Mouse (Mus musculus) hindbrain, embryonic 13.5 days (tissue): ENCODE data around the gene Gstm1. TPM values are rescaled to one million over a fixed set of nuclear protein-coding genes. Genes with fewer than 3 reads are reported as not detected.
"Not testable (repeated sequence)": the region's sequence is repeated elsewhere in the genome, so short reads cannot be mapped to it uniquely, and the experiment has no call there.

Source experiments
- ATAC-seq: fragments of 200-750 bp; cut with Nextera tagmentation; 2 replicates; pipeline ENCODE4 v1.8.0; 2017; ENCODE audit warnings: moderate TSS enrichment; ENCODE audit not compliant: low FRiP score
- H3K27ac ChIP-seq: fragments of 300-500 bp; sonication (generic); 2 replicates; pipeline ENCODE4 v1.5.1; 2015; ENCODE audit warnings: inconsistent platforms, mild to moderate bottlenecking, moderate library complexity
- H3K27me3 ChIP-seq: fragments of 300-500 bp; sonication (generic); 2 replicates; pipeline ENCODE4 v1.6.1; 2015; ENCODE audit warnings: mild to moderate bottlenecking, inconsistent platforms
- H3K36me3 ChIP-seq: fragments of 300-500 bp; sonication (generic); 2 replicates; pipeline ENCODE4 v1.6.1; 2015; ENCODE audit warnings: mild to moderate bottlenecking, inconsistent platforms
- H3K4me1 ChIP-seq: fragments of 300-500 bp; sonication (generic); replicated peaks from 2 replicates; pipeline ENCODE4 v1.6.1; 2015; ENCODE audit warnings: inconsistent platforms
- H3K4me2 ChIP-seq: fragments of 300-500 bp; sonication (generic); 2 replicates; pipeline ENCODE4 v1.6.1; 2015; ENCODE audit warnings: inconsistent platforms, mild to moderate bottlenecking, moderate library complexity
- H3K4me3 ChIP-seq: fragments of 300-500 bp; sonication (generic); 2 replicates; pipeline ENCODE4 v1.5.1; 2015; ENCODE audit warnings: mild to moderate bottlenecking, inconsistent platforms
- H3K9ac ChIP-seq: fragments of 300-500 bp; sonication (generic); 2 replicates; pipeline ENCODE4 v1.6.1; 2015; ENCODE audit warnings: mild to moderate bottlenecking, inconsistent platforms
- H3K9me3 ChIP-seq: fragments of 300-500 bp; sonication (generic); 2 replicates; pipeline ENCODE4 v1.6.1; 2016; ENCODE audit warnings: inconsistent platforms
- WGBS: fragments of 180-500 bp; shearing (Covaris S2); methylation state at CpG from one replicate; pipeline ENCODE4 v1.1.7; 2015; 5-methylcytosine and 5-hydroxymethylcytosine counted together
- polyA plus RNA-seq: library from polyadenylated mRNA; unstranded; fragments of >200 nt; fragmentation: Nextera tagmentation; extraction: Ambion mirVana; gene quantifications from 2 replicates; pipeline ENCODE4 v1.2.1, GENCODE M21; 2015

Gstm1 gene
- polyA plus RNA-seq, 1 experiment from 2014 or later = 54.2 TPM

GRCm38 (mm10) chr3:107981261-107981660 is 36.5 kb downstream of the Gstm1 start:
- ATAC-seq = no peak
- no peak overlapping the region for H3K4me2 ChIP-seq
- H3K9ac ChIP-seq = no peak overlapping the region
- 62% methylated on average over 3 of the region's 3 CpGs for WGBS
- no peaks in the 10 kb centered on the region for H3K4me1 ChIP-seq
- no peak overlapping the region for H3K4me3 ChIP-seq
- no peaks in the 10 kb centered on the region for H3K27me3 ChIP-seq
- no peak overlapping the region for H3K27ac ChIP-seq
- no peaks in the 10 kb centered on the region for H3K9me3 ChIP-seq
- H3K36me3 ChIP-seq = no peaks in the 10 kb centered on the region

GRCm38 (mm10) chr3:107977691-107978090 is 40.1 kb downstream of the Gstm1 start:
- no peak overlapping the region for H3K4me2 ChIP-seq
- 87% methylated on average over 3 of the region's 3 CpGs for WGBS

GRCm38 (mm10) chr3:107974237-107974636 is 43.5 kb downstream of the Gstm1 start:
- no peak overlapping the region for H3K9ac ChIP-seq
- no peak overlapping the region for H3K4me2 ChIP-seq
- no peaks in the 10 kb centered on the region for H3K4me1 ChIP-seq
- H3K36me3 ChIP-seq = no peaks in the 10 kb centered on the region
- H3K4me3 ChIP-seq = no peak overlapping the region
- 93% methylated on average over 1 of the region's 1 CpGs for WGBS
- no peaks in the 10 kb centered on the region for H3K27me3 ChIP-seq
- H3K27ac ChIP-seq = no peak overlapping the region
- ATAC-seq = no peak
- H3K9me3 ChIP-seq = no peaks in the 10 kb centered on the region

More at GRCm38 (mm10) chr3:107977691-107978090, 40.1 kb downstream of the Gstm1 start:
- Histone ChIP-seq H3K4me3 (no peak overlapping the region), H3K27me3 (no peaks in the 10 kb centered on the region), H3K9me3 (no peaks in the 10 kb centered on the region), H3K27ac (no peak overlapping the region), H3K36me3 (no peaks in the 10 kb centered on the region), H3K9ac (no peak overlapping the region), H3K4me1 (no peaks in the 10 kb centered on the region)
- ATAC-seq = no peak

- ATAC-seq = no peak
- Histone ChIP-seq H3K27ac (no peak overlapping the region), H3K4me2 (no peak overlapping the region), H3K36me3 (no peaks in the 10 kb centered on the region), H3K4me3 (no peak overlapping the region), H3K4me1 (no peaks in the 10 kb centered on the region), H3K27me3 (no peaks in the 10 kb centered on the region), H3K9ac (no peak overlapping the region), H3K9me3 (no peaks in the 10 kb centered on the region)
- WGBS = 94% methylated on average over 3 of the region's 3 CpGs
Observed at GRCm38 (mm10) chr3:107972070-107972469, 45.7 kb downstream of the Gstm1 start.

GRCm38 (mm10) chr3:107971101-107971500 is 46.7 kb downstream of the Gstm1 start:
- not testable (repeated sequence) for H3K27me3 ChIP-seq, H3K36me3 ChIP-seq, H3K27ac ChIP-seq, H3K9me3 ChIP-seq, ATAC-seq, H3K4me3 ChIP-seq, H3K4me2 ChIP-seq, H3K9ac ChIP-seq, H3K4me1 ChIP-seq
- WGBS = 59% methylated on average over 3 of the region's 3 CpGs

GRCm38 (mm10) chr3:107968724-107969395 is 48.9 kb downstream of the Gstm1 start, which contains the start of gene Gstm3:
TSS of gene Gstm3 (minus strand) at chr3:107969283.
- no peak within 1 kb of the TSS for H3K9ac ChIP-seq
- no peaks in the 10 kb centered on the region for H3K9me3 ChIP-seq
- 65% methylated on average over 13 of the region's 13 CpGs for WGBS
- H3K27me3 ChIP-seq = no peaks in the 10 kb centered on the region
- H3K36me3 ChIP-seq = no peaks in the 10 kb centered on the region
- peaks cover 5% of the 10 kb centered on the region for H3K4me1 ChIP-seq
- H3K27ac ChIP-seq = no peak within 1 kb of the TSS
- H3K4me3 ChIP-seq = no peak within 1 kb of the TSS
- no peak for ATAC-seq
- no peak within 1 kb of the TSS for H3K4me2 ChIP-seq

- Histone ChIP-seq H3K4me2 (no peak overlapping the region), H3K27ac (no peak overlapping the region), H3K4me1 (peaks cover 5% of the 10 kb centered on the region), H3K4me3 (no peak overlapping the region), H3K36me3 (no peaks in the 10 kb centered on the region), H3K9me3 (no peaks in the 10 kb centered on the region), H3K27me3 (no peaks in the 10 kb centered on the region), H3K9ac (no peak overlapping the region)
- WGBS = 97% methylated on average over 5 of the region's 5 CpGs
- ATAC-seq = no peak
Observed at GRCm38 (mm10) chr3:107966631-107967030, 51.1 kb downstream of the Gstm1 start.

GRCm38 (mm10) chr3:107965592-107965991 is 52.2 kb downstream of the Gstm1 start:
- ATAC-seq = no peak
- Histone ChIP-seq H3K9ac (no peak overlapping the region), H3K4me2 (no peak overlapping the region), H3K36me3 (no peaks in the 10 kb centered on the region), H3K4me1 (peaks cover 5% of the 10 kb centered on the region), H3K9me3 (no peaks in the 10 kb centered on the region), H3K27ac (no peak overlapping the region), H3K4me3 (no peak overlapping the region), H3K27me3 (no peaks in the 10 kb centered on the region)
- 68% methylated on average over 1 of the region's 1 CpGs for WGBS

GRCm38 (mm10) chr3:107964656-107965308 is 53.0 kb downstream of the Gstm1 start:
- ATAC-seq = no peak
- Histone ChIP-seq H3K4me3 (no peak overlapping the region), H3K9me3 (no peaks in the 10 kb centered on the region), H3K4me2 (no peak overlapping the region), H3K27me3 (no peaks in the 10 kb centered on the region), H3K27ac (no peak overlapping the region), H3K36me3 (no peaks in the 10 kb centered on the region), H3K9ac (no peak overlapping the region), H3K4me1 (peaks cover 5% of the 10 kb centered on the region)
- 71% methylated on average over 5 of the region's 5 CpGs for WGBS

- peaks cover 5% of the 10 kb centered on the region for H3K4me1 ChIP-seq
- no peak overlapping the region for H3K4me2 ChIP-seq
- no peaks in the 10 kb centered on the region for H3K36me3 ChIP-seq
- H3K27ac ChIP-seq = no peak overlapping the region
- WGBS = 86% methylated on average over 4 of the region's 4 CpGs
- no peaks in the 10 kb centered on the region for H3K9me3 ChIP-seq
- no peak overlapping the region for H3K9ac ChIP-seq
- H3K27me3 ChIP-seq = no peaks in the 10 kb centered on the region
- H3K4me3 ChIP-seq = no peak overlapping the region
- ATAC-seq = no peak
Observed at GRCm38 (mm10) chr3:107964026-107964425, 53.7 kb downstream of the Gstm1 start.

Other genes starting within 250 kb of the Gstm1 start
- not detected in 2 replicates for gene Eps8l3, start 140.7 kb downstream of the Gstm1 start, polyA plus RNA-seq
- gene Gstm5, start 122.2 kb downstream of the Gstm1 start, polyA plus RNA-seq = 230 and 243 TPM in 2 replicates
- 82.5 and 85.8 TPM in 2 replicates for gene Gstm7, start 86.2 kb downstream of the Gstm1 start, polyA plus RNA-seq
- gene Gstm6, start 74.2 kb downstream of the Gstm1 start, polyA plus RNA-seq = 7.7 and 8.5 TPM in 2 replicates
- gene Gstm3, start 48.7 kb downstream of the Gstm1 start, polyA plus RNA-seq = 0.17 TPM in 1 of 2 replicates, not detected in the other
- gene Gstm2, start 31.5 kb downstream of the Gstm1 start, polyA plus RNA-seq = 10.0 and 10.9 TPM in 2 replicates
- gene Gstm4, start 26.9 kb upstream of the Gstm1 start, polyA plus RNA-seq = 15.2 and 15.4 TPM in 2 replicates
- gene Ampd2, start 68.7 kb upstream of the Gstm1 start, polyA plus RNA-seq = 50.9 and 52.4 TPM in 2 replicates
- gene Gnat2, start 74.8 kb upstream of the Gstm1 start, polyA plus RNA-seq = 0.10 and 0.43 TPM in 2 replicates
- 146 and 148 TPM in 2 replicates for gene Gnai3, start 128.2 kb upstream of the Gstm1 start, polyA plus RNA-seq
- 3.0 and 3.5 TPM in 2 replicates for gene Gpr61, start 136.9 kb upstream of the Gstm1 start, polyA plus RNA-seq
- gene Amigo1, start 168.4 kb upstream of the Gstm1 start, polyA plus RNA-seq = 12.0 and 13.8 TPM in 2 replicates
- 3.5 and 4.3 TPM in 2 replicates for gene Cyb561d1, start 183.2 kb upstream of the Gstm1 start, polyA plus RNA-seq
- 26.2 and 27.1 TPM in 2 replicates for gene Atxn7l2, start 193.0 kb upstream of the Gstm1 start, polyA plus RNA-seq
- 0.34 and 0.43 TPM in 2 replicates for gene Sypl2, start 208.7 kb upstream of the Gstm1 start, polyA plus RNA-seq
- gene Psma5, start 239.0 kb upstream of the Gstm1 start, polyA plus RNA-seq = 233 and 239 TPM in 2 replicates